Mouse (Mus musculus) E14TG2a.4 (cell line): ENCODE measurements around the gene Dnajb2.
A peak's percentile ranks its signal among the peaks of the same experiment; 100 is the strongest.

Experiments
- H3K27me3 ChIP-seq: 2 replicates; pipeline ENCODE4 v1.6.1; 2014; ENCODE audit warnings: low read length, control low read depth; ENCODE audit not compliant: insufficient read depth
- H3K36me3 ChIP-seq: 2 replicates; pipeline ENCODE4 v1.6.1; 2014; ENCODE audit warnings: low read length, control low read depth; ENCODE audit not compliant: insufficient read depth
- H3K4me1 ChIP-seq: replicated peaks from 2 replicates; pipeline ENCODE4 v1.6.1; 2014; ENCODE audit warnings: low read depth, low read length, control low read depth
- H3K4me3 ChIP-seq: replicated peaks from 2 replicates; pipeline ENCODE4 v1.5.1; 2014; ENCODE audit warnings: mild to moderate bottlenecking, low read length
- H3K9me3 ChIP-seq: 2 replicates; pipeline ENCODE4 v1.6.1; 2014; ENCODE audit warnings: low read length, control low read depth
- CTCF ChIP-seq: conservative IDR thresholded peaks from 2 replicates; pipeline ENCODE4 v1.5.1; 2014; ENCODE audit warnings: low read length
- NANOG ChIP-seq: IDR thresholded peaks from 2 replicates; pipeline ENCODE4 v1.6.1; 2014; ENCODE audit warnings: borderline replicate concordance, low read length, mixed read lengths
- POU5F1 ChIP-seq: IDR thresholded peaks from 2 replicates; pipeline ENCODE4 v1.6.1; 2014; ENCODE audit warnings: low read length, borderline replicate concordance

Gene Dnajb2

DNA sequence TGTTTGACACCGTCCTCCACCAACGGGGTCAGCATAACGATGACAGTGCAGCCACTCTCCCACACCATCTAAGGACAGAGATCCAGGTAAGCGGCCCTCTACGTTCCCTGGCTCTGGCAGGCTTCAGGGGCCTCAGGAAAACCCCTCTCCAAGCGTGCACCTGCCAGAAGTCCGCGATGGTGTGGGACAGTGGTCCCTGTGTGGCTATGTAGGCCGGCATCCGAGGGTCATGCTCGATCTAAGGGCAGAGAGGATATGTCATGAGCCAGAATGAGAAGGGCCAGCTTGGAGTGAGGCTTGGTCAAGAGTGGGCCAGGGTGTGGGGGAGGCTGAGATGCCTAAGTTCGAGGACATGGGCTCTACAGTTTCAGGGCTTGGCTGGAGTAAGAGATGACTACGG is 16.1 kb downstream of the Dnajb2 start:
- peak overlapping the region; percentile 62; the same call in 1 of the 2 replicates for H3K4me3 ChIP-seq
- no peaks in the 10 kb centered on the region for H3K9me3 ChIP-seq
- TF ChIP-seq POU5F1: no peak
- no peak for TF ChIP-seq CTCF
- no peak for TF ChIP-seq NANOG
- H3K27me3 ChIP-seq: peaks cover 4% of the 10 kb centered on the region; the same call in 1 of the 2 replicates
- no peaks in the 10 kb centered on the region for H3K36me3 ChIP-seq
- peaks cover 49% of the 10 kb centered on the region for H3K4me1 ChIP-seq

GRCm38 (mm10) chr1:75253029-75253428 is 16.8 kb downstream of the Dnajb2 start:
- Histone ChIP-seq H3K27me3 (peaks cover 8% of the 10 kb centered on the region), H3K9me3 (no peaks in the 10 kb centered on the region), H3K4me3 (peak overlapping the region; percentile 62), H3K36me3 (no peaks in the 10 kb centered on the region), H3K4me1 (peaks cover 42% of the 10 kb centered on the region)
- no peak for TF ChIP-seq NANOG
- TF ChIP-seq POU5F1: no peak
- peak; percentile 35 for TF ChIP-seq CTCF

DNA sequence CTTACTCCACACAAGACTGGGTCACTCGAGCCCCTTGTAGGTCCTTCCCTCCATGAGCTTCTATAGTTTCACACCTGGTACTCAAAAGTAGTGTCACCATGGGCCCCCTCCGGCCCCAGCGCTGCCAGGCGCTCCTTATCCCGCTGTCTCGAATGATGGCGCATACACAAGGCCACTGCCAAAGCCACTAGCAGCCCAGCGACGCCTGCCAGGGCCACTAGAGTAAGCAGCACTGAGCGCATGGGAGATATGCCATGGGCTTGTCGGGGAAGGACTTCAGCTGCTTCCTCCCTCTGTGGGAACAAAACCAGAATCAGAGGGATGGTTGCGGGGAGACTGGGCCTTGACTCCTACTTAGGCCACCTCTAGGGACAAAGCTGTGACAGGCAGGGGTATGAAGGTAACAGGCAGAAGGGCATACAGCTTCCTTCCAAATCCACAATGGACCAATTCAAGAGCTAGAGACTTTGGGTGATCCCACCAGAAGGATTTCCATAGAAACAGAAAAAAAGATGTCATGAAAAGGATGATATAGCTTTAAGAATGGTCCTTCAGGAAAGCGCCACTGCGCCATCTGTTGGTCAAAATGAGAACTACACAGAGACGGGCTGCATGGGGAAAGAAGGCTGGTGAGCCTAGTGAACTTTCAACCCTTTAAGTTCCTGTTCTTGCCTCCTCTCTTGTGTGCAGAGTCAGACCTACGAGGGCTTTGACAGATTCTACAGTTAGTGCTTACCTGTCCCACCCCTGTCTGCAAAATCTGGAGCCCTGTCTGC is 17.8 kb downstream of the Dnajb2 start:
- peaks cover 9% of the 10 kb centered on the region for H3K27me3 ChIP-seq
- H3K9me3 ChIP-seq: no peaks in the 10 kb centered on the region
- peaks cover 40% of the 10 kb centered on the region for H3K4me1 ChIP-seq
- H3K4me3 ChIP-seq: 0 out of 2 replicates have a peak overlapping the region, but pooled peaks have one; percentile 32
- TF ChIP-seq CTCF (peak; percentile 98), POU5F1 (no peak)
- H3K36me3 ChIP-seq: no peaks in the 10 kb centered on the region

DNA sequence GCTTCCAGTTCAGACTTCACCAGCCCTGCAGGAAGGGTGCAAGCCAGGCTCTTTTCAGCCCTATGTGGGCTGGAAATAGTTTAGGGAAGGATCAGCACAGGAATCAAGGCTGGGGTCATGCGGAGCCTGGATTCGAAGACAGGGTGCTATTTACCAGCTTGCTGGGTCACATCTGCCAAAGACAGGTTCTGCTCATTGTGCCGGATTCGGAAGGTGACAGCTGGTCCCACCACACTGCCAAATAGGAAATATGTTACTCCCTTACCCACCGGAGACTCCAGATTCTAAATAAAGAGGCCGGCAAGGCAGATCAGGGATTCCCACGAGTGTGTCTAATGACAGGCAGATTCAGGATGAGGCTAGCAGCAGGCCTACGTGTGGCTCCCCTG is 18.4 kb downstream of the Dnajb2 start:
- H3K27me3 ChIP-seq: peaks cover 9% of the 10 kb centered on the region

DNA sequence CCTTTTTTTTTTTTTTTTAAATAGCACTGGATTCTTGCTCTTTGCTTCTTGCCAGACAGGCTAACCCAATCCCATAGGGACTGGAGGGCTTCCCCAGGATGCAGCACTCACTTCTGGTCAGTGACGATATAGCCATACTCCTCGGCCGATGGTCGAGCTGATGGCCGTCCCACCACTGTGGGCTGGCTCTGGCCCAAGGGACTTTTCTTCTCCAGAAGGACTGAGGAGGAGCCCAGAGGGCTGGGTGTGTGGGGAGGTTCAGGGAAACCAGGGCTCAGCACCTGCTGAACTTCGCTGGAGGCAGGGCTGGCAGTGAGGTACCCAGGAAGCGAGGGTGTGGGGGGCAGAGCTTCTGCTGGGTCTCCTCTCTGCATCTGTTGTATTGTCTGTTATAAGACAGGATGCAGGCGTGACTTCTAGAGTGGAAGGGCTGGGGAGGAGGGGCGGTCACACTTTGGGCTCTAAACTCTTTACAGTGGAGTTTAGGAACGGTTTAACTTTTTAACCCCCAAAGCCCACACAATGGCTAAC is 19.4 kb downstream of the Dnajb2 start:
- H3K4me1 ChIP-seq: peaks cover 35% of the 10 kb centered on the region
- peaks cover 9% of the 10 kb centered on the region for H3K27me3 ChIP-seq
- no peak overlapping the region for H3K4me3 ChIP-seq
- H3K9me3 ChIP-seq: no peaks in the 10 kb centered on the region
- H3K36me3 ChIP-seq: no peaks in the 10 kb centered on the region
- TF ChIP-seq NANOG (no peak), CTCF (no peak), POU5F1 (no peak)

More for the DNA sequence above, 18.4 kb downstream of the Dnajb2 start:
- Histone ChIP-seq H3K36me3 (no peaks in the 10 kb centered on the region), H3K4me1 (peaks cover 40% of the 10 kb centered on the region), H3K9me3 (no peaks in the 10 kb centered on the region), H3K4me3 (no peak overlapping the region)
- TF ChIP-seq POU5F1 (no peak), NANOG (no peak), CTCF (no peak)

DNA sequence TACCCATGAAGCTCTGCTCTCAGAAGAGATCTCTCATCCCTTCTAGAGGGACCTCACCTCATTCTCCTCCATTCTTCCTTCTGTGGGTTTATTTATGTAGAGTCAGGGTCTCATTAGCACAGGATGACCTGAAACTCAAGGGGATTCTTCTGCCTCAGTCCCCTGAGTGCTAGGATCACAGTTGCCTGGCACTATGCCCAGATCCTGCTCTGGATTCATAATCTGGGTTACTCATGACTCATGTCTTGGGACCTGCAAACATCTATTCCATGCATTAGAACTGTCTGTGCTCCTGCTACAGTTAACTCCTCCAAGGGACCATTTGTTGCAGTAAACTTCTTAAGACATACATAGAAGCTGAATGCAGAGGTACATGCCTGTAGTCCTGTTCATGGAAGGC is 25.1 kb downstream of the Dnajb2 start:
- Histone ChIP-seq H3K9me3 (no peaks in the 10 kb centered on the region), H3K4me3 (no peak overlapping the region), H3K27me3 (peaks cover 36% of the 10 kb centered on the region), H3K4me1 (peaks cover 19% of the 10 kb centered on the region), H3K36me3 (no peaks in the 10 kb centered on the region)
- no peak for TF ChIP-seq CTCF
- TF ChIP-seq POU5F1: no peak
- TF ChIP-seq NANOG: no peak

- Histone ChIP-seq H3K36me3 (no peaks in the 10 kb centered on the region), H3K9me3 (no peaks in the 10 kb centered on the region), H3K4me1 (peaks cover 19% of the 10 kb centered on the region)
These were observed 27.1 kb downstream of the Dnajb2 start for GRCm38 (mm10) chr1:75262969-75263951.

More at GRCm38 (mm10) chr1:75262969-75263951, 27.1 kb downstream of the Dnajb2 start:
- Histone ChIP-seq H3K27me3 (peaks cover 33% of the 10 kb centered on the region), H3K4me3 (peak overlapping the region; percentile 80)
- TF ChIP-seq NANOG: no peak
- no peak for TF ChIP-seq POU5F1
- TF ChIP-seq CTCF: no peak
